Mouse (Mus musculus) kidney, postnatal 0 days (tissue): Measurements from ENCODE around the gene Prkn. TPM values are rescaled to one million over a fixed set of nuclear protein-coding genes. Genes with fewer than 3 reads are reported as not detected.

Source experiments
- ATAC-seq: fragments of 200-750 bp; cut with Nextera tagmentation; replicated peaks from 2 replicates; pipeline ENCODE4 v1.8.0; 2017; ENCODE audit warnings: low read depth, moderate number of reproducible peaks, moderate TSS enrichment, moderate library complexity; ENCODE audit not compliant: low FRiP score
- DNase-seq: peaks from one replicate; pipeline ENCODE4 v3.0.0-alpha.2; 2016; ENCODE audit warnings: low spot score
- H3K27ac ChIP-seq: fragments of 300-500 bp; sonication (generic); 2 replicates; pipeline ENCODE4 v1.5.1; 2014; ENCODE audit warnings: mild to moderate bottlenecking
- H3K27me3 ChIP-seq: fragments of 300-500 bp; sonication (generic); 2 replicates; pipeline ENCODE4 v1.6.1; 2014; ENCODE audit warnings: low read length, mixed read lengths; ENCODE audit not compliant: insufficient read depth
- H3K36me3 ChIP-seq: fragments of 300-500 bp; sonication (generic); 2 replicates; pipeline ENCODE4 v1.6.1; 2014; ENCODE audit warnings: low read length, mixed read lengths; ENCODE audit not compliant: insufficient read depth
- H3K4me1 ChIP-seq: fragments of 300-500 bp; sonication (generic); replicated peaks from 2 replicates; pipeline ENCODE4 v1.6.1; 2014; ENCODE audit warnings: antibody characterized with exemption, low read length, mixed read lengths; ENCODE audit not compliant: insufficient read depth
- H3K4me2 ChIP-seq: fragments of 300-500 bp; sonication (generic); 2 replicates; pipeline ENCODE4 v1.6.1; 2014; ENCODE audit warnings: mild to moderate bottlenecking, low read length, moderate library complexity, mixed read lengths
- H3K4me3 ChIP-seq: fragments of 300-500 bp; sonication (generic); replicated peaks from 2 replicates; pipeline ENCODE4 v1.5.1; 2014; ENCODE audit warnings: low read depth, low read length
- H3K9ac ChIP-seq: fragments of 300-500 bp; sonication (generic); 2 replicates; pipeline ENCODE4 v1.6.1; 2014; ENCODE audit warnings: low read depth, low read length
- H3K9me3 ChIP-seq: fragments of 300-500 bp; sonication (generic); replicated peaks from 2 replicates; pipeline ENCODE4 v1.6.1; 2016; ENCODE audit warnings: low read length, inconsistent platforms, mixed read lengths
- CTCF ChIP-seq: IDR thresholded peaks from 2 replicates; pipeline ENCODE4 v1.5.1; 2016; ENCODE audit warnings: antibody characterized with exemption, low read depth, mild to moderate bottlenecking, moderate library complexity
- WGBS: fragments of 180-500 bp; shearing (Covaris S2); extraction: QIAGEN DNeasy Blood & Tissue Kit; methylation state at CpG from one replicate; pipeline ENCODE4 v1.1.7; 2014; 5-methylcytosine and 5-hydroxymethylcytosine counted together
- polyA plus RNA-seq: library from polyadenylated mRNA; unstranded; fragments of >200 nt; fragmentation: Nextera tagmentation; extraction: Ambion mirVana; gene quantifications from 2 replicates; pipeline ENCODE4 v1.2.1, GENCODE M21; 2015

Prkn gene
- polyA plus RNA-seq, 1 experiment from 2014 or later: 3.6 TPM

- ATAC-seq (no peak), DNase-seq (no peak)
- Histone ChIP-seq H3K27ac (no peak overlapping the region), H3K4me1 (no peaks in the 10 kb centered on the region), H3K27me3 (no peaks in the 10 kb centered on the region), H3K4me3 (no peak overlapping the region), H3K9me3 (no peaks in the 10 kb centered on the region), H3K4me2 (no peak overlapping the region), H3K36me3 (no peaks in the 10 kb centered on the region), H3K9ac (no peak overlapping the region)
- no peak for TF ChIP-seq CTCF
- WGBS: 65% methylated on average over 10 of the region's 10 CpGs
Measured at GRCm38 (mm10) chr17:12102326-12102725, 1262.1 kb downstream of the Prkn start.

DNA sequence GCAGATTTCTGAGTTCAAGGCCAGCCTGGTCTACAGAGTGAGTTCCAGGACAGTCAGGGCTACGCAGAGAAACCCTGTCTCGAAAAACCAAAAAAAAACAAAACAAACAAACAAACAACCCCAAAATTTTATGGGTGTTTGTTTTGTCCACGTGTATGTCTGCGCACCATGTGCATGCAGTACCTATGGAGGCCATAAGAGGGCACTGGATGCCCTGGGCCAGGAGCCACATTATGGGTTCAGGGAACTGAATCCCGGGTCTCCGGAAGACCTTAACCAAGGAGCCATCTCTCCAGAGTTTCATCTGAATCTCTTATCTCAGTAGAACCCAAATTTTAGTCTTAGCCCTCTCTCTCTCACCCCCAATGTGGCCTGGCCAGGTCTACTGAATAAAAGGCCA lies 1263.6 kb downstream of the Prkn start:
- Histone ChIP-seq H3K9ac (no peak overlapping the region), H3K36me3 (no peaks in the 10 kb centered on the region), H3K4me3 (no peak overlapping the region), H3K27ac (no peak overlapping the region), H3K27me3 (no peaks in the 10 kb centered on the region), H3K4me1 (no peaks in the 10 kb centered on the region), H3K4me2 (no peak overlapping the region), H3K9me3 (no peaks in the 10 kb centered on the region)
- WGBS: 84% methylated on average over 6 of the region's 6 CpGs
- DNase-seq (no peak), ATAC-seq (no peak)
- peak; percentile 48 for TF ChIP-seq CTCF

DNA sequence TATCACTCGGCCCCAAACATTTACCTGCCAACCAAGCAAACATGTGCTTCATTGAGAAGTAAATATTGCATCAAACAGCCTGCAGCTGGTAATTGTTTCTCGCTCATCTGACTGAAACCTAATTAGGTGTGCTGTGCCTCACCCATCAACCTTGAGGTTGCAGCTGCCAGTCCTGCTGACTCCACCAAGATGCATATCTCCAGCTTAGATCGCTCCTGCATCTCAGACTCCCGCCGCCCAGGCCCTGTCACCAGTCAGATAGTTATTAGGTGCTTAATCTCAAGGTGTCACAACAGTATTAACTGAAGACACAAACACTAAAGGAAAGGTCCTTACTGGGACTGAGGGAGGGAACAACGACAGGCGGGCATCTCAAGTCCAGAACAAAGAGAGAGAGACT lies 1264.1 kb downstream of the Prkn start:
- Histone ChIP-seq H3K4me2 (no peak overlapping the region), H3K9ac (no peak overlapping the region), H3K27ac (no peak overlapping the region), H3K9me3 (no peaks in the 10 kb centered on the region), H3K4me1 (no peaks in the 10 kb centered on the region), H3K4me3 (no peak overlapping the region), H3K36me3 (no peaks in the 10 kb centered on the region), H3K27me3 (no peaks in the 10 kb centered on the region)
- TF ChIP-seq CTCF: no peak
- DNase-seq (no peak), ATAC-seq (no peak)
- WGBS: 79% methylated on average over 7 of the region's 7 CpGs

DNA sequence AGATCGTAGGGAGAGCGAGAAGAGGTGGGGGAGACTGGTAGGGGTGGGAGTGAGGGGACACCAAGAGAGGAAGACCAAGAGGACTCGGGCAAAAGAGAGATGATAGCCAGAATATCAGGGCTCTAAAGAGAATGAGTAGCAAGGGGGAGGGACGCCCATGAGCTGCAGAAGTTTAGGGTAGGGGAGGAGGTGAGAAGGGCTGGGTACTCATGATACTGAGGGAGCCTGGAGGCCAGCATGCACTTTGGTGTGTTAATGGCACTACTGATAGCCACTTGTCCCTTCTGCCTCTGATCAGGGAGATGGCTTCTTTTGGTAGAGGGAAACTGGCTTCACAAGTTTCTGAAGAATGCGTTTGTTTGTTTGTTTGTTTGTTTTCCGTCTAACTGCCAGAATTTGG lies 1264.5 kb downstream of the Prkn start:
- ATAC-seq: no peak
- no peak overlapping the region for H3K4me3 ChIP-seq
- DNase-seq: no peak
- no peaks in the 10 kb centered on the region for H3K4me1 ChIP-seq
- no peak overlapping the region for H3K9ac ChIP-seq
- no peak overlapping the region for H3K27ac ChIP-seq
- H3K9me3 ChIP-seq: no peaks in the 10 kb centered on the region
- H3K27me3 ChIP-seq: no peaks in the 10 kb centered on the region
- H3K36me3 ChIP-seq: no peaks in the 10 kb centered on the region
- WGBS: 88% methylated on average over 6 of the region's 6 CpGs
- TF ChIP-seq CTCF: no peak
- H3K4me2 ChIP-seq: no peak overlapping the region

GRCm38 (mm10) chr17:12106255-12106654 lies 1266.1 kb downstream of the Prkn start:
- Histone ChIP-seq H3K4me3 (no peak overlapping the region), H3K4me1 (no peaks in the 10 kb centered on the region), H3K4me2 (no peak overlapping the region), H3K27me3 (no peaks in the 10 kb centered on the region), H3K9ac (no peak overlapping the region), H3K9me3 (no peaks in the 10 kb centered on the region), H3K36me3 (no peaks in the 10 kb centered on the region), H3K27ac (no peak overlapping the region)
- DNase-seq (no peak), ATAC-seq (no peak)
- WGBS: 42% methylated on average over 4 of the region's 4 CpGs
- no peak for TF ChIP-seq CTCF

Other genes starting within 250 kb of the Prkn start
- 3.1 and 4.1 TPM in 2 replicates for gene Pacrg, start 73 bp upstream of the Prkn start, polyA plus RNA-seq